Mouse (Mus musculus) cerebellum, postnatal 25 days (tissue): ENCODE results near the gene Cct3.
"Not testable (repeated sequence)": the region's sequence is repeated elsewhere in the genome, so short reads cannot be mapped to it uniquely, and the experiment has no call there.

Experiments used
- DNase-seq, 2 experiments: peaks; one replicate each; pipeline ENCODE4 v3.0.0; 2021; ENCODE audit warnings: mixed read lengths in 2 of 2

Cct3 gene

DNA sequence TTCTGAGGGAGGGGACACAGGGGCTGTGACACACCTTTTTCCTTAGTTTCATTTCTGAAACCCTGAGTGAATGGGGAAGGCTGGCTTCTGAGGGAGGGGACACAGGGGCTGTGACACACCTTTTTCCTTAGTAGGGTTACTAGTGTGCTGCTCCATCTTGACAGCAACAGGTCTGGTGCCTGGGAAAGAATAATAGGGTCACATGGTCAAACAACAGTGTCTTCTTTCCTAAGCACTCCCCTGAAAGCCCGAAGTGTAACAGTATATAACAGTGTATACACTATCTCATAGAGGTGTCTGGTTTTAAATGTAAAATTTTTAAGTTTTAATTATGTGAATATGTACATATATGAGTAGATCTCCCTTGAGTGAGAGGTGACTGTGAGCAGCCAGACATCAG, 1.6 kb upstream of the Cct3 start:
- DNase-seq: not testable (repeated sequence)

DNA sequence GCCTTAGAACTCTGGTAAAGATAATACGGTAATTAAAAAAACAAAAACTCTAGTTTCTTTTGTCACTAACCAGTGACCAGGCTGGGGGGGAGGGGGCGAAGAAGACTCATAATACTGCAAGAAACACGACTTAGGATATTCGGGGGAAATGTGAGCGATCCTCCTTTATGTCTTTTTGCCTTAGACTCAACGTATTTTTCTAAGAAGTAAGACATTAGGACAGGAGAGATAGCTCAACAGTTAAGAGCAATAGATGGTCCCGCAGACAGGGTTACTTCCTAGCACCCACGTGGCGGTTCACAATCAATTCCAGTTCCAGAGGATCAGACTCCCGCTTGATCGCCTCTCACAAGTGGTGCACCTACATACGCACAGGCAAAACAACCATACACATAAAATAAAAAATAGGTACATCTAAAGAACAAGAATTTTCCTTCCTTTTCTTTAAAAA, 781 bp upstream of the Cct3 start:
- DNase-seq: no peak

GRCm38 (mm10) chr3:88297321-88297851, 470 bp downstream of the Cct3 start:
- no peak for DNase-seq

GRCm38 (mm10) chr3:88299172-88299571, 2.3 kb downstream of the Cct3 start:
- DNase-seq: no peak

GRCm38 (mm10) chr3:88324951-88325405, 28.1 kb downstream of the Cct3 start, which contains the start of gene Glmp:
TSS of gene Glmp (plus strand) at chr3:88325023.
- peak; percentile 71 to 81 for DNase-seq

DNA sequence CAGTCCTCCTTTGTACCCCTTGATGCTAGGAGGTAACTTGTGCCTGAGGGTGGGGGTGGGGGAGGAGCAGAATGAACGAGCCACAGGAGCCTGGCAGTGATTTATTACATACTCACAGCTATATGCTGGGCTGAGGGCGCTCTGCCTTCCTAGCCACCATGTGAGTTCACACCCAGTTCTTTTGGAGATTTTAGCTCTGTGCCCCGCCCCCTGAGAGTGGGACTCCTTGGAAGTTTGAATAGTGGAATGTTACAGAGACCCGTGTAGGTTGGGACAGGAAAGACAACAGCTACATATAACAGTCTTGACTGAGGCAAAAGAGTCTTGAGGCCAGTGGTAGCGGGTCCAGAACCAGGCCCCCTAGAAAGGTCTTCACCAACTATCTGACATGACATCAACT, 32.0 kb downstream of the Cct3 start:
- no peak for DNase-seq

DNA sequence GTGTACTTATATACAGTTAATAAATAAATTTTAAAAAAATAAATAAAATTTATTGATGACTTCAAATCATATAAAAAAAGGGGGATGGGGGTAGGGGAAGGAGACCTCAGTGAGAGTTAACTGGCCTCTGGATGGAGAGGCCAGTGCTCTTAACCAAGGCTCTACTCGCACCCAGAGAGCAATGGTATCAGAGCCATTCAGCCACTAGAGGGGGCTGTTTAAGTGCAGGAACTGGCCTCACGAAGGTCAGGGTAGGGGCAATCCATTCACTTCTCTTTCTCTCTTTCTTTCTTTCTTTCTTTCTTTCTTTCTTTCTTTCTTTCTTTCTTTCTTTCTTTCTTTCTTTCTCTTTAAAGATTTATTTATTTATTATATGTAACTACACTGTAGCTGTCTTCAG, 34.4 kb downstream of the Cct3 start:
- DNase-seq: peak in 1 of 2 experiments; percentile 68

GRCm38 (mm10) chr3:88334029-88334658, 37.2 kb downstream of the Cct3 start:
- DNase-seq: no peak

DNA sequence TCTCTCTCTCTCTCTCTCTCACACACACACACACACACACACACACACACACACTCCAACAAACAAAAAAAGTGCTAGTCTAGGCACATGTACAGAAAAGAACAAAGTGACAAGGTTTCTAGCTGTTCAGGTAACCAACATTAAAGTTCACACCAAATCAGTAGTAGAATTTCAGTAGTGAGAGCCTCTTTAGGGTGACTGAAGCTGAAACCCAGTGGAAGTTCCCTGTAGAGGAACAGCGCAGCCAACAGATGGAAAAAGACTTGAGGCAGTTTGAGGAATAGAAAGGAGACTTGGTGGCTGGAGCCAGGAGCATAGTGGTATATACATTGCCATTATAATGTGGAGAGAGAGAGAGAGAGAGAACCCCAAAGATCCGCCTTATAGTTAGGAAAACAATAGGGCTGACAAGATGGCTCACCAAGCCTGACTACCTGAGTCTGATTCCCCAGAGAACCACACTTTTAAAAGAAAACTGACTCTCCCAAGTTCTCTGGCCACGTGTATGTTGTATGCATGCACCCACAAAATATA, 38.1 kb downstream of the Cct3 start:
- no peak for DNase-seq

GRCm38 (mm10) chr3:88335436-88336053, 38.6 kb downstream of the Cct3 start:
- DNase-seq: no peak

- DNase-seq: peak; percentile 97 to 98
Measured at GRCm38 (mm10) chr3:88336058-88337013, 39.4 kb downstream of the Cct3 start, which contains the start of the genes Tmem79 and Smg5. TSS of gene Tmem79 (minus strand) at chr3:88336148. TSS of gene Smg5 (plus strand) at chr3:88336260.

DNA sequence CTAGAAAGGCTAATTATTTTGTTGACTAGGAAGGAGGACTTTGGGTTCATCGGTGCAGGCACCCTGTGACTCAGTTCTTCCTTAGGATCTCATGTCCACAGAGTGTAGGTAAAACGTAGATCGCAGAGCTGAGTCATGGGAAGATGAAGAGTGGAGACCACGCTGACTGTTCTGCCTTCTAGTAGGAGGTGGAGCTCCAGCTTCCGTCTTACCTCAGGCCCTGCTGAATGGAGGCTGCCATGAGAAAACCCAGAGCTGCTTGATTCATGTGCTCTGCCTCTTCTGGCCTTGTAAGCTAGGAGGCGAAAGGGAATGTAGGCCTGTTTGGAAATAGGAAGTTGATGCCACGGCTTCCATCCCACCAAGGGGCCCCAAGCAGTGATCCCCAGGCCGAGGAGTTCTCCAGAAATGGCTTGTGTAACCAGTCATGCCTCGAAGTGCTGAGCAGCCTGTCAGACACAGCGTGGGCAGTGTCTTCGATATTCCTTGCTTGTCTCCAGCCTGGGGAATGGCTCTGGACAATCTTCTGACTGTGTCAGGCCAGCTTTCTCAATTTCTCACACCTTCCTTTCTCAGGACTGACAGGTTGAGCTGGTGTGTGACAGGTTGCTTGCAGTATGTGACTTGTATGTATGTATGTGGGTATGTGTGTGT, 40.6 kb downstream of the Cct3 start:
- peak in 1 of 2 experiments; percentile 20 for DNase-seq

DNA sequence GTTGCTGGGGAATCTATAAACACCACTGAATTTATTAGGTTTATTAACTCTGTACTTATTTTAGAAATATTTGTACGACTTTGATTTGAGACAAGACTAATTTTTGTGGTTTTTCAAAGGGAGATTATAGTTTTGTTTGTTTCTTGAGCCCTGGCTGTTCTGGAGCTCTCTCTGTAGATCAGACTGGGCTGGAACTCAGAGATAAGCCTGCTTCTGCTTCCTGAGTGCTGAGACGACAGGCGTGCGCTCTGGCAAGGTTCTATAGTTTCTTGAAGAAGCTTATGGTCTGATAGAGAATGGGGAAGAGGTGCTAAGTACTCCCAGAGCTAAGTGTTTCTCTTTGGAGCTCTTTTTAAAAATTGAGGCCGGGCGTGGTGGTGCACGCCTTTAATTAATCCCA, 41.4 kb downstream of the Cct3 start:
- DNase-seq: no peak

DNA sequence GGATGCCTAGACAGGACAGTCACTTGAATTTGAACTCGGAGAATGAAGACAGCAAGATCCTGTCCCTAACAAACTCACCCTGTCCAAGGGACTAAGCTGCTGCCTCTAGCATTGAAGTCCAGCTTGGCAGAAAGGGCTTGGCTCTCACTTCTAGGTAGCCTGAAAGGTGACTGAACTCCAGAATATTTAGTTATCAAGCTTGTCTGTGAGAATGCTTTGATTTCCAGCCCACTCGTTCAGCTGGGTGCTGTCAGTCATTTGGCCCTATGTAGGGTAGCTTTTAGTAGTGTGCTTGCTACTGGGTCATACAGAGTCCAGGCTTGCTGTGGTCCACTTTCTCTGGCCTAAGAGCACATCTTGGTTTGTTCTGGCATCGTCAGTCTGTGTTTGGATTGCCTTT, 42.1 kb downstream of the Cct3 start:
- DNase-seq: no peak

- no peak for DNase-seq
Measured at GRCm38 (mm10) chr3:88350732-88351131, 53.8 kb downstream of the Cct3 start.

GRCm38 (mm10) chr3:88352907-88353306, 56.0 kb downstream of the Cct3 start:
- DNase-seq: peak; percentile 81 to 82

DNA sequence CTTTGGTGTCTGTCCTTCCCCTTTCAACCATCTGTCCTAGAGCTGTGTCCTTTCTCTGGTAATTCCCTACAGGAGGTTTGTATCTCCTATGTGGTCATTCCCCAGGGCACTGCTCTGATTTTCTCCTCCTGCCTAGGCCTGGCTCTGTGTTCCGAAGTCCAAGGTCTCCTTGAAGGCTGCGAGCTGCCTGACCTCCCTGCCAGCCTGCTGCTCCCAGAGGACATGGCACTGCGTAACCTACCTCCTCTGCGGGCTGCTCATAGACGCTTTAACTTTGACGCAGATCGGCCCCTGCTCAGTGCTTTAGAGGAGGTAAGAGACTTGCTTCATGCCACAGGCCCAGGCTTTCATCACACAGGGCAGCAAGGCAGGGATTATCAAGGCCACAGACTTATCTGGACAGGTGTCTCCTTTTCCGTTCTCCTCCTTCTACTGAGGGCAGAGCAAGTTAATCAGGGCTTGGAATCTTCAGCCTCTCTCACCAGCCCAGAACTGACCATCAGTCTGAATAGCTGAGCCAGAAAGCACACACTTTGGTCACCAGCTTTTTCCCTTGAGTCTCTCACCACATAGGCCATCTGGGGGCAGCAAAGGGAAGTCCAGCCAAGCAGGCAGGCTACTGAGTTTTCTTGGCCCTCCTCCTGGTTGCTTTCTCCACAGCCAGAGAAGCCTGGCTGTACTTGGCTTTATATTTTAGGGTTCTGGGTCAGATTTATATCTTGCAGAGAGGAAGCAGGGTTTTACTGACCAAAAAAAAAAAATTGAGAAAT, 57.7 kb downstream of the Cct3 start:
- peak; percentile 40 to 63 for DNase-seq

GRCm38 (mm10) chr3:88359584-88359983, 62.7 kb downstream of the Cct3 start:
- DNase-seq: no peak

GRCm38 (mm10) chr3:88359989-88360388, 63.1 kb downstream of the Cct3 start:
- DNase-seq: no peak

DNA sequence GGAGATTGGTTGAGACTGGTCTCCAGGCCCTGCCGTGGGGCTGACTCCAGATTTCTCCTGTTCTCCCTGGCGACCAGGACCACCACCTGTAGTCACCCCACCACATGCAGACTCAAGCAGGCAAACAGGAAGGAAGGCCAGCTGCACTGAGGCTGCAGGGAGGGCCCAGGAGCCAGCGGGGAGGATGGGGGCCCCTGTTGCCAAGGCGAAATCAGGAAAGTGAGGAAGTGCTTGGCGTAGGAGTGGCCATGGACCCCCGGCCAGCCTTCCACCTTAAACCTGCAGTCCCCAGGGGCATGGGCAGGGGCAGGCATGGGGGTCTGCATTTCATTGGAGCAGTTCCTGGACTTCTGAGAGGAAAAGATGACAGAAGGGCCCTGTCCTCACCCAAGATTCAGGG, 64.2 kb downstream of the Cct3 start:
- DNase-seq: no peak

- DNase-seq: no peak
Measured at GRCm38 (mm10) chr3:88361612-88362313, 64.8 kb downstream of the Cct3 start.
